Mouse (Mus musculus) lung, postnatal 4 days (tissue): Measurements from ENCODE around the gene Ptpn7.
"Not testable (repeated sequence)": the region's sequence is repeated elsewhere in the genome, so short reads cannot be mapped to it uniquely, and the experiment has no call there.

ENCODE experiments used
- DNase-seq, 2 experiments: peaks; one replicate each; pipeline ENCODE4 v3.0.0; 2021

Gene Ptpn7

DNA sequence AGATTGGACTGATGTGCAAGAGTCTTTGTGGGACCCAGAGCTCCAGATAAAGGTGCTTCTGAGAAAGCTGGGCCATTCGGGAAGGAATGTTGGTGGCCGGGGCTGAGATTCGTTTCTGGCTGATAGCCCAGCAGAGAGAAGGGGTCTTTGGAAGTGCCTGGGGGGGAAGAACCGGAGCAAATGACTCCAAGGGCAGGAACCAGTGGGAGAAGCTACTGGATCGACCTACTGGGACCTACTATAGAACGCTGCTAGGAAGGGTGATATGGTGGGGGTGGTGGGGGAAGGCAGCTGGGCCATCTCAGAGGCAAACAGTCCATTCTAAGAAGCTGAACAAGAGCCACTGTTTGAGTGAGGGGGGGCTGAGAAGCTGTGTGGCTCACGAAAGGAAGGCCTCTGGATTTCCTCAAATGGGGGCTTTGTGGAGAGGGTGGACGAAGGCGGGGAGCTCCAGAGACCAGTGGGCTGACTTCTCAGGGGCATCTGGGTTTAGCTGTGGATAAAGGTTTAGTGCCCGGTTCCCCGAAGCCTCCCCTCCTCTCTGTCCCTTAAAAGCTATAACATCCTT lies 27.1 kb downstream of the Ptpn7 start:
- DNase-seq: no peak

DNA sequence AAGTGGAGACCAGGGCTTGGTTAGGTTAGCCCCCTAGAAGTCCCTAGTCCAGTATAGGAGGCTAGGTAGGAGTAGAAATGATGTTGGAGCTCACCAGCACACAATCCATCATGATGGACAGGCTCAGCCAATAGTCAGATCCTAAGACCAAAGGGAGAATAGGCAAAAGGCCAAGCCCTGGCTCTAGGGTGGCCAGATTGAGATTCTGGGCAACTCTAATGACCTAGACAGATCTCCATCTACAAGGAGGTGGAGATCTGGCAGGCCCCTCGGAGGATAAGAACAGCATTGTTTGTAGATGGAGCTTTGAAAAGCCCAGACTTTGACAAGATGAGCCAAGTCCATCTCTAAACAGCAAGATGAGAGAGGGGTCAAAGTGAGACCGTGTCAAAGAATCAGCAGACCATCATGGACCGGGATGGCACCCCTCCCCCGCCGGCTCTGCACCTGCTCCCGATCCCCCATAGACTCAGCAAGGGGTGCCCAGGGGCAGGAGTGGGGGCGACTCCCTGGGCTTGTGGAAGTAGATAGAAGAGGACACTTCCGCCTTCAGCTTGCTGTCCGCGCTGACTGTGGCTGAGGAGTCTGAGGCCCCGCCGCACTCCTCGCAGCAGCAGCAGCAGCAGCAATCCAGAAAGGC lies 28.0 kb downstream of the Ptpn7 start:
- DNase-seq: no peak

DNA sequence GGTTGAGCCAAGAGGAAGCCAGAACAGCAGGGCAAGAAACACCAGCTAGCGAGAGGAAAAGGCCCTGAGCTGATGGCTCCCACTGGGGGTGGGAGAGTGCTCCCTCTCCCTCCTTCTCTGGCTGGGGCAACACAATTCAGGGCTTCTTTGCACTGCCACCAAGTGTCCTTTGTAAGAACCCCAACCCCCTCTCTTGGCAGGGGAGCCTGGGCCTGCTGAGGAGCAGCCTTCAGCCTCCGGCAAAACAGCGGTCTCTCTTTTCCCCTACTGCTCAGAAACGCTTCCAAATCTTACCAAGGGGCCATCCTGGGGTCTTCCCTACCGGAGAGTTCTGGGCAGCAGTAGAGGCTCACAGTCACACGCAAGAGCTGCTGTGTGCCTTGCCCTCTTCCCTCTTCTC lies 30.2 kb downstream of the Ptpn7 start:
- no peak for DNase-seq

DNA sequence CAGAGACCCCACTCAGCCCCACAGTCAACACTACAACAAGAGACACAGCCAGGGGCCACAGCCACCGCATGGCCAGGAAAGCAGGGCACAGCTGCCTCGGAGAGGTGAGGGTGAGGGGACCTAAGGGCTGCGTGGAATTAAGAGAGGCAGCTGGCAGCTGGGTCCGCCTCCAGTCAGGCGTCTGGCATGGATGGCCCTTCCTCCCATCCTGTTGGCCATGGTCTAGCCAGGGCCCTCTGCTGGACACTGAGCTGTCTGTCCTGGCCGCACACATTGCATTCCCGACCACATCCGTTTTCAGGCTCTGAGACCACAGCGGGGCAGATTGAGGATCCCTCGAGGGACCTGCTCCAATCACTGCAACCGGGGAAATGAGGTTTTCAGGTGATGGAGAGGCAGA lies 34.9 kb downstream of the Ptpn7 start, which contains the start of gene Gpr37l1:
Gene Gpr37l1, minus strand, starts transcription at position 247 of the 400 bp plus-strand sequence.
- no peak for DNase-seq

DNA sequence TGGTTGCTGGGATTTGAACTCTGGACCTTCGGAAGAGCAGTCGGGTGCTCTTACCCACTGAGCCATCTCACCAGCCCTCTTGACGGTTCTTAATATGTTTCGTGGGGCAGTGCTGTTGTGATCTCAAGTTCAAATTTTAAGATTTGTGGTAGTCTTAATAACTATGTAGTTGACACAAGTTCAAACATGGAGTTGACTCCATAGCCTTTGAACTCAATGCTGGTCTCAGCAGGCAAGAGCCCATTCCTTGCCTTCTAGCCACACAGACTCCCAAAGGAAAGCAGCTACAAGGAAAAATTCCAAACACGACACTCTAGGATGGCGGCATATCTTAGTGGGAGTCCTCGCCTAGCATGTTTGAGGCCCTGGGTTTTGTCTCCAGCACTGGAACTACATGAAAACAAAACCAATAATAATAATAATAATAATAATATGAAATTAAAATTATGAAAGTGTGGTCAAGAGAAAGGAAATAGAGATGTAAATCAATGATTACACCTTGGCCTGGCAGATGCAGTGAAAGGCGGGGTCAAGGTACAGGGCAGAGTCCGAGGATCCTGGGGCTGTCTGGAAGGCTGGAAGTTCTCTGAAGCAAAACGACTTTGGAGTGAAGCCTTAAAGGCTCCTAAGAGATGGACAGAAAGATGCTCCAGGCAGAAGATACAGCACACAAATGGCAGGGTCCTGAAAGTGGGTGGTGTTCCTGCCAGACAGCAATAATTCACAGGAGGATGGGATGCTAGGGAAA lies 36.1 kb downstream of the Ptpn7 start:
- no peak for DNase-seq

DNA sequence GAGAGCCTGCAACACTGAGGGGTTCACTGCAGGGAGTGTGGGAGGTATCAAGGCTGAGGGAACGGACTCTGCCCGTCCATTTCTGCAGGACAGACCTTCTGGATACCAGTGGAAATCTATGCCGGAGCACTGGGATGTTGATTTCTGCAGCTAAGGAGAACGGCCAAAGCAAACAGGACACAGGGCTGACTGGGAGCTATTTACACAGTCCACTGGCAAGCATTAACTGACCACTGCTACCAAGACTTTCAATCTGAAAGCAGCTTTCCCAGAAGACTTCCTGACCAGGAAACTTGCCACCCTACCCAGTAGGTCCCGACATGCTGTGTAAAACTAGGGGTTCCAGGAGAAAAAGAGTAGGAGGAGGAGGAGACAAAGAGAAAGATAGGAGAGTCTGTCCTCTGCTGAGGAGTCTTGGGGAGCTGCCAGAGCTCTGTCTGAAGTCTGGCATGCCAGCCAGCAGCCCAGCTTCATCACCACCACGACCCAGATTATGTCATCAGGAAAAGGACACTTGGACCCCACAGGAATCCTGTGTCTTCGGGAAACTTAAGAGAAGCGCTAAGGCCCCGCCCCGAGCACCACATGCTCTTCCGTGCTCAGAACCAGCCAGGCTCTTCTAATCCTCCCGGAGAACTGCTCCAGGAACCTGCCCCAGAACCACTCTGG lies 37.2 kb downstream of the Ptpn7 start:
- peak; percentile 30 to 60 for DNase-seq

DNA sequence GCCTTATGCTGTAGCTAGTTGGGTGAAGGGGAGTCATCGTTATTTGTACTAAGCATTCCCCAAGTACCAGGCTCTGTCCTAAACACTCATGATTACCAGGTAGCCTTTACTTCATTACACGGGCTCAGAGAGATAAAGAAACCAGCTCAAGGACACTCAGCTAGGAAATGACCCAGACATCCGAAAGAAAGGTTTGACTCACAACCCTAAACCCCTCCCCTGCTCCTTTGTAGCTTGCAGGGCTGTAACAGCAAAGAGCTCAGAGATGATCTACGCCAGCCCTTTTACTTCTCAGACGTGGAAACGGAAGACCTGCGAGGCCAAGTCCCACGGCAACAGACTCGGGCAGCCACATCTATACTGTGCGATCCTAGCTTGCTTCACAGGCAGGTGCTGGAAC lies 37.8 kb downstream of the Ptpn7 start:
- DNase-seq: no peak

DNA sequence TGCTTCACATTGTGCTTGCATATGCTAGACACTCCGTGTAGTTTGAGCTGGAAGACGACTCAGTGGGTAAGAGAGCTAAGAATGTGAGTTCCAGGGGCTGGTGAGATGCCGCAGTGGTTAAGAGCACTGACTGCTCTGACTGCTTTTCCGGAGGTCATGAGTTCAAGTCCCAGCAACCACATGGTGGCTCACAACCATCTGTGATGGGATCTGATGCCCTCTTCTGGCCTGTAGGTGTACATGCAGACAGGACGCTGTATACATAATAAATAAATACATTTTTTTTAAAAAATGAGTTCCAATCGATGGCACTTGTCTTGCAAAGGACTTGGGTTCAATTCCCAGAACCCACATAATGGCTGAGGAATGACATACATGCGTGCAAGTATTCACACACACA lies 38.7 kb downstream of the Ptpn7 start:
- no peak for DNase-seq

DNA sequence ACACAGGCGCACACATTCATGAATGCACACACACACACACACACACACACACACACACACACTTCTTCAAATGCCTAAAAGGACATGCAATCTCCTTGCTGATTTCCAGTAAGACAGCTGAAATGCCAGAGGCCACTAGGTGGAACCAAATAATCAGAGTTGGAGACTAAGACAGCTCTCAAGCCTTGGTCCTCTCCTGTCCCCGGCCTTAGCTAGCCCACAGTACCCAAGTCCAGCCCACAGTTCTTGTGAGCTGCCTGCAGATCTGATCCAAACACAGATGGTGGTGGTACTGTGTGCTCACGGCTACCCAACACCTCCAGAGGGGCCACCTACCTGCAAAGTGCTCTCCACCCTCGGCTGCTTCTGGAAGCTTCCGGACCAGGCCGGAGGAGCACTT lies 39.5 kb downstream of the Ptpn7 start:
- DNase-seq: peak; percentile 53 to 78

DNA sequence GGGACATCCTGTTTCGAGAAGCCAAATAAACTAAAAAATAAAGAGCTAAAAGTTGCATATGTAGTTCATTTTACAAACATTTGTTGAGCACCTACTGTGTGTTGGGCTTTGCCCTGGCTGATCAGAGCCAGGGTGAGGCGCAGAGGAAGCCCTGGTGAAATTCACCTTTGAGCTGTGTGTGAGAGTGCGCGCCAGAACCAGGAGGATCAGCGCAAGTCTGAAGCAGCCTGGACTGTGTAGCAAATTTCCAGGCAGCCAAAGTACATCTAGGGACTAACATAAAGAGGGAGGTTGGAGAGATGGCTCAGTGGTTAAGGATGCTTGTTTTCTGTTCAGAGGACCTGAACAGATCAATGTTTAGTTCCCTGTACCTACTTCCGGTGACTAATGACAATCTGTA lies 40.8 kb downstream of the Ptpn7 start:
- DNase-seq: no peak

DNA sequence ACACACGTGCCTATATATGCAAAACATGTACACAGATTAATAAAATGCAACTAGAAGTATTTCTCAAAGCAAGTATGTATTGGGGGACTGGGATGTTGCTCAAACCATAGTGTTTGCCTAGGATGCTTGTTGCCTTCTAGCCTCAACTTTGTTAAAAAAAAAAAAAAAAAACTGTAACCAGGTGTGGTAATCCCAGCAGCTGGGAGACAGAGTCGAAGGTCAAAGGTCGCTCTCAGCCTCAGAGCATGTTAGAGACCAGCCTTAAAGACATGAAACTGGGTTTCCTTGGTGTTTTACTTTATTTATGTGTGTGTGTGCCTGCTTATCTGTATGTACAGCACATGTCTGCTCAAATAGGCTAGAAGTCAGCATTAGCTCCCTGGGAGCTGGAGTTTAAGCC lies 42.7 kb downstream of the Ptpn7 start:
- DNase-seq: no peak

DNA sequence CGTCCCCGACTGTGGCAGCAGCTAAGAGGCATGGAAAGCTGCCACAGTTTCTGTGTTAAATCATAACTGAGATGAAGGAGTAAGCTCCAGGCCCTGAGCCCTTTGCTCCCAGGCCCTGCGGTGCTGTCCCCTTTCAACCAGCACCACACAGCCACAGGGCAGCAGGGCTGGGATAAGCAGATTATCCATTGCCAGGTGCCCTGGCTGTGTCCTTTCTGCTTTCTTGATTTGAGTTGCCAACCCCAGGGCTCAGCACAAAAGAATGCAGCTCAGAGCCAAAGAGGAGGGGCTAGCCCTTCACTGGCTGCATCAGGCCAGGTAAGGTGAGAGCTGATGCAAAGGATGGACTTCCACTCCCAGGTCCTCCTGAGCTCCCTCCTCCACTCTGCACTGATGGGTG lies 45.2 kb downstream of the Ptpn7 start:
- no peak for DNase-seq

DNA sequence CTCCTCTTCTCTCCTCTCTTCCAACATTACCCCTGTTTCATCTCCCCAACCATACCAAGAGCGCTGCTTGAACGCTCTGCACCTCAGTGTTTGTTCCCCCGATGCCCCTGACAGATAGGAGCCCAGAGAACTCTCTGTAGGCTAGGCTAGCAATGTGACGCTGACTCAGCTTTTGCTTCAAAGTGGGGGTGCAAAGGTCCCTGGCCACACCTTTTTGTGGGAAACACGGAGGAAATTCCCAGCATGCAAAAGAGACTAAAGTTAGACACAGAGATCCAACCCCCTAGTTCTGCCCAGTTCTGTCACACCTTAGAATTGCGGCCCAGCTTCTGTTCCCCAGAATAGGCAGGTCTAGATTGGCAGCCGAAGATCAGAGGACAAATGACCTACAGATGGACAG lies 46.4 kb downstream of the Ptpn7 start:
- DNase-seq: no peak

DNA sequence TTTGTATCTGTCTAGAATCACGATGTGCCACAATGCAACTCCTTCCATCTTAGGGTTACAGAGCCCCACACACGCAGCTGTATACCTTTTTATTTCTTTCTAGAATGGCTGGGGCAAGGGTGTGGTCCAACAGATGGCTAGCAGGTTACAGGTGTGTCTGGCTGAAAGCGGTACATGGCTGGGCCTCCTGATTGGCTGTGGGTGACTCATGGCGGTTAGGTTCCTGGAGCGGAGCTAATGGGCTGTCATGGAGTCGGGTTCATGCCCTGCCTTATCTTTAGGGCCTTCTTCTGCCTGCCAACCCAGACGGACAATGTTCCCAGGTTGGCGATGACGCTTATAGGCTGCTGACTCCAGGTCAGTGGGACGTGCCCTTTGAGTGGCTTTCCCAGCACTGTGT lies 48.3 kb downstream of the Ptpn7 start:
- DNase-seq: no peak

DNA sequence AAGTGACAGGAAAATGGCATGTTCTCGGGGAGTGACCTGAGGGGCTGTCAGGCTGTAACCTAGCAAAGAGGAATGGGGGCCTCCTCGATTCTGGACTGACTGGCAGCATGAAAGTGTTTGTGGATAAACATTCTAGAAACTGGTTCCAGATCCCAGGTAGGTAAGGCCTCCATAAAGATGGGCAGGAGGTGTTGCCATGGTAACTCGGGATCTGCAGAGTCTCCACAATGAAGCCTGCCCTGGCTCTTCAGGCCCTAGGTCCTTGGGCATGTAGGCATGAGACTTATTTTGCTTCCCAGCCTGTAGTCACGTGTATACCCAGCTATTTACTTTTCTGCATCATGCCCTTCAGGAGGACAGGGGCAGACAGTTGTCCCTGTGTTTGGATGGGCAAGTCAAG lies 48.8 kb downstream of the Ptpn7 start:
- DNase-seq: no peak

DNA sequence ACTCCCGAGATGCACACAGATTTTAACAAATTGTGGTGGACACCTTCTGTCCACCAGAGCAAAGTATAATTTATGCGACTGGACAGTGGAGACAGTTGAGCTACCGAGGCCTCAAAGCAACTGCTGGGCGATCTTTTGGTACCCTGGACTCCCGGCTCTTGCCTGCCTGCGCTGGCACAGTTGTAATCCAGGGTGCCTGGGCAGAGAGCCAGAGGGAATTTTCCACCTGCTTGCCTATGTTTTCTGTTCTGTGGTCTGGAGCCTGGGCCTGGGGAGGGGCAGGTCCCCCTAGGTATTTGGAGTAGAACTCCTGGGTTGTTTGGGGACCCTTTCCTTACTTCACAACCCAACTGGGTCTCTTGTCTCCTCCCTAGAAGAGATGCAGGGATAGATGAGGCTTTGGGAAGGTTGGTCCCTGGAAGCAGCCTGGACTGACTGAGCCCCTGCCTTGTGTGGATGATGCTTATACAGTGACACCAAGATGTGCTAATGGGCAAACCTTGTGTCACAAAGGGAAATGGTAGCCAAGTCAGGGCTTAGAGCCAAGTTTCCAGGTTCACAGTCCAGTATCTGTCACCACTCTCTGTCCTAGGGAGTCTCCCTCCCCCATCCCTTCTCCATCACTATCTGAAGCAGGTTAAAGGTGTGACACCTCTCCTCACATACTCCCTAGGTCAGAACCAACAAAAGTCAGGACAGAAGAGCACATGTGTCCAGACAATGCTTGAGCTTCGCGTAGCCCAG lies 49.6 kb downstream of the Ptpn7 start:
- DNase-seq: no peak

DNA sequence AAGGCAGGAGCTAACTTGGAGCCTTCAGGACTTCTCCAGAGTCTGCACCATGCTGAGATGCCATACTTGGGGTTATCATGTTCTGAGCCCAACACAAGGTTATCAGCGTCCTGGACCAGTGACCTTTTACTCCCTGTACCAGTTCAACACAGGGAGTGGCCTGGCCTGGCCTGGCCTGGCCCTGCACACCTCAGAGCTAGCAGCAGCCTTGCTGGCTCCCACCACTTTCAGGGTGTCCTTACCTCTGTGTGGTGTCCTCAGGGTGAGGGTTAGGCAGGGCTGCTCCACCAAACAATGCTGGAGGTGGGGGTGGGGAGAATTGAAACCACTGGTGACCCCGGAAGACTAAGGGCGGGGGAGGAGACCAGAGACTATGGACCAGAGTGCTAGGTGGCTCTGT lies 50.5 kb downstream of the Ptpn7 start:
- no peak for DNase-seq

DNA sequence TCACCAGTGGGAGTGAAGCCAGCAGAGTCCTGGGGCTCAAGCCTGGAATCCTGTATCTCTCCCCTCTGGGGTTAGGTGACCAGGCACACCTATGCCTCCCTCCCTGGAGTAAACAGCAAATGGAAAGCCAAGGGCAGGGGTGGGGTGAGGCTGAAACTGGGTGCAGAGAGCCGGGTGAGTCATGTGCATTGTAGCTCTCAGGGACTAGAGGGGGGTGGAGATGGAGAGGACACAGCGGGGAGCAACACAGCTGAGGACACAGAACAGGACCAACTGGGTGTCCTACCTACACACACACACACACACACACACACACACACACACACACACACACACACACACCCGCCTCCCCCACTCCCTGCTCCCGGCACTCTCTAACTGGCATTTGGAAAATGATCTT lies 50.9 kb downstream of the Ptpn7 start:
- DNase-seq: no peak

DNA sequence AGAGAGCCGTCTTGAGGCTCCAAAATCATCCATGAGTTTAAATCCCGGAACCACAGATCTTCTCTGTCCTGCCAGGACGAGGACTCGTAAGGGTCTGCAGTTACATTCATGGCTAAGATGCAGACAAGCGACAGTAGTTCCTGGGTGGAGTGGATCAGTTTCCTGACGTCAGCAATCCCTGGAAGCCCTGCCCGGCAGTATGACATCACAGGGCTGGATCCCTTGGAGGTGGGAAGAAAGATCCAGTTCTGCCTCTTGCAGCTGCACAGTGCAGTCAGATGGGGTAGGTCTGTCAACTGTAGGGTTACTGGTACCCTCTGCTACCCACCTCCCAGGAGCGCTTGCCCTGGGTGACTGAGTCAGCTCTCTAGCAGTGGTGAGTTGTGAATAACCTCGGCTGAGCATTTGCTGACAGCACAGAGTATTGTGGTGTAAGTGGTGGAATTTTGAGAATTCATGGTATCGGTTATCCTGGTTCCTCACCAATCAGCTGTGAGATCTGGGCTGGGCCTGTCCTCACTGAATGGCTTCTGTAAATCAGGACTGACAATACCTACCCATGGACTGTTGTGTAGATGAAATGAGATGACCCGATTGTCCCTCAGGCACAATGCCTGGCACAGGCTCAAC lies 51.6 kb downstream of the Ptpn7 start:
- DNase-seq: no peak

DNA sequence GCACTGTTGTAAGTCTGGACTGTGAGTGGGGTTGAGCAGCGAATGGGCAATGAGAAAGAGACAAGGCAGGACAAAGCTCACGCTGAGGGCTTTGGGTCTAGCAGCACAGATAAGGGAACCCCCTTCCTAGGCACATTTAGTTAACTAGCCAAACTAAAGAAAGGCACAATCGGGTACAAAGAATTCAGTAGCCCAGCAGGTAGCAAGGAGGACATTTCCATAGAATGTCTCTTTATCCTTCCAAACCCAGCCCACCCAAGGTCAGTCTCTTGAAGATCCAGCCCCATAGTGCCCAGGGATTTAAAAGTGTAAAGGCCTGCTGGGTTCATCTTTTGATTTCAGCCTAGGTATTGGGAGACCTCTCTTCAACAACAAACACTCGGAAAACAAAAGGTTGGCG lies 53.4 kb downstream of the Ptpn7 start:
- no peak for DNase-seq

DNA sequence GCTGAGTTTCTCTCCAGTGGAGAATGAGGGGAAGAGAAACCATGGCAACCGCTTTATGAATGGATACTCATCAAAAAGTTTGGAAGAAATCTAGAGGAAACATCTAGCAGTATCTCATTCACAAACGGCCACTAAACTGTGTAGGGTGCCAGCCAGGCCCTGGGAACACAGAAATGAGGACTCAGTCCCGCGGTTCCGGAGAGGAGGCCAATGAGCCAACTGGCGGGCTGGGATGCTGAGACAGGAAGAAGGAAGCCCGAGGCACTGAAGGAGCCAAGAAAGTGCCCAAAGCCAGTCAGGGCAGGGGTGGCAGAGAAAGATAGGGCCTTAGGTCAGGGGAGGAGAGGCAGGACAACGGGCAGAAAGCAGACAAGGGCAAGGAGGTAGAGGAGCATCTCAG lies 53.9 kb downstream of the Ptpn7 start:
- no peak for DNase-seq

DNA sequence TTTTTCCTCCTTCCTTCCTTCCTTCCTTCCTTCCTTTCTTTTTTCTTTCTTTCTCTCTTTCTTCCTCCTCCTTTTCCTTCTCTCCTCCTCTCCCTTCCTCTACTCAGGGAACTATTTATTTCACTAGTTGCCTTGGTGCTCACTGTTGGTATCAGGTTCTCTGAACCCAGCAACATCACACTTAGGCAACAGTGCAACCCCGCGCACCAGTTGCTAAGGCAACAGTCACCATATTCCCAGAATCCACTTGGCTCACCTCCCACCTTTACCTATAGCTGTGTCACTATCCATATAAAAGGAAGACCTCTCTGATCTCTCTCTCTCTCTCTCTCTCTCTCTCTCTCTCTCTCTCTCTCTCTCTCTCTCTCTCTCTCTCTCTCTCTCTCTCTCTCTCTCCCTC lies 54.5 kb downstream of the Ptpn7 start:
- not testable (repeated sequence) for DNase-seq

DNA sequence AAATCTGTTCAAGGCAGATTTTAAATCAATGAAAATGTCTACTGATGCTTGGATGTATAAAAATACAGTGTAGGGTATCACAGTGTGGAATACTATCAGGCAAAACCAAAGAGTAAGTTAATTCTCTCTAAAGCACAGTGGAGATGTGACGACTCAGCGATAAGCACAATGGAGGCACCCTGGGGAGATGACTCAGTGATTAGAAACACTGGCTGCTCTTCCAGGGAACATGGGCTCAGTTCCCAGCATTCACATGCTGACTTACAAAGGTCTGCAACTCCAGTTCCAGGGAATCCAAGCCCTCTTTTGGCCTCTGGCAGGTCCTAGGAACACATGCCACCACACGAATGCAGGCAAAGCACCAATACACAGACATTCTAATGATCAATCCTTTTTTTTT lies 55.7 kb downstream of the Ptpn7 start:
- no peak for DNase-seq
